Mouse (Mus musculus) hindbrain, embryonic 16.5 days (tissue): ENCODE results near the gene Ncoa7. TPM values are rescaled to one million over a fixed set of nuclear protein-coding genes. Genes with fewer than 3 reads are reported as not detected.
A peak's percentile ranks its signal among the peaks of the same experiment; 100 is the strongest.

Source experiments
- ATAC-seq: fragments of 200-750 bp; cut with Nextera tagmentation; 2 replicates; pipeline ENCODE4 v1.8.0; 2017; ENCODE audit warnings: moderate TSS enrichment, moderate library complexity
- H3K27ac ChIP-seq: fragments of 300-500 bp; sonication (generic); 2 replicates; pipeline ENCODE4 v1.5.1; 2014; ENCODE audit warnings: low read depth, mild to moderate bottlenecking, control low read depth, low read length, moderate library complexity
- H3K27me3 ChIP-seq: fragments of 300-500 bp; sonication (generic); replicated peaks from 2 replicates; pipeline ENCODE4 v1.6.1; 2014; ENCODE audit warnings: low read length; ENCODE audit not compliant: control insufficient read depth, insufficient read depth
- H3K36me3 ChIP-seq: fragments of 300-500 bp; sonication (generic); 2 replicates; pipeline ENCODE4 v1.6.1; 2014; ENCODE audit warnings: mild to moderate bottlenecking, low read length, moderate library complexity, mixed read lengths; ENCODE audit not compliant: control insufficient read depth, insufficient read depth
- H3K4me1 ChIP-seq: fragments of 300-500 bp; sonication (generic); 2 replicates; pipeline ENCODE4 v1.6.1; 2014; ENCODE audit warnings: low read depth, low read length; ENCODE audit not compliant: control insufficient read depth, insufficient read depth
- H3K4me2 ChIP-seq: fragments of 300-500 bp; sonication (generic); 2 replicates; pipeline ENCODE4 v1.6.1; 2014; ENCODE audit warnings: mild to moderate bottlenecking, low read length, control low read depth, moderate library complexity
- H3K4me3 ChIP-seq: fragments of 300-500 bp; sonication (generic); 2 replicates; pipeline ENCODE4 v1.5.1; 2014; ENCODE audit warnings: mild to moderate bottlenecking, low read length, control low read depth, moderate library complexity
- H3K9ac ChIP-seq: fragments of 300-500 bp; sonication (generic); 2 replicates; pipeline ENCODE4 v1.6.1; 2014; ENCODE audit warnings: low read depth, mild to moderate bottlenecking, control low read depth, low read length, moderate library complexity
- H3K9me3 ChIP-seq: fragments of 300-500 bp; sonication (generic); 2 replicates; pipeline ENCODE4 v1.6.1; 2014; ENCODE audit warnings: mild to moderate bottlenecking, low read length, moderate library complexity; ENCODE audit not compliant: control insufficient read depth
- WGBS: fragments of 180-500 bp; shearing (Covaris S2); extraction: QIAGEN DNeasy Blood & Tissue Kit; methylation state at CpG from one replicate; pipeline ENCODE4 v1.1.7; 2014; 5-methylcytosine and 5-hydroxymethylcytosine counted together
- polyA plus RNA-seq: library from polyadenylated mRNA; unstranded; fragments of >200 nt; fragmentation: Nextera tagmentation; extraction: Ambion mirVana; gene quantifications from 2 replicates; pipeline ENCODE4 v1.2.1, GENCODE M21; 2015

Ncoa7 gene
- polyA plus RNA-seq, 1 experiment from 2014 or later = 26.1 TPM

DNA sequence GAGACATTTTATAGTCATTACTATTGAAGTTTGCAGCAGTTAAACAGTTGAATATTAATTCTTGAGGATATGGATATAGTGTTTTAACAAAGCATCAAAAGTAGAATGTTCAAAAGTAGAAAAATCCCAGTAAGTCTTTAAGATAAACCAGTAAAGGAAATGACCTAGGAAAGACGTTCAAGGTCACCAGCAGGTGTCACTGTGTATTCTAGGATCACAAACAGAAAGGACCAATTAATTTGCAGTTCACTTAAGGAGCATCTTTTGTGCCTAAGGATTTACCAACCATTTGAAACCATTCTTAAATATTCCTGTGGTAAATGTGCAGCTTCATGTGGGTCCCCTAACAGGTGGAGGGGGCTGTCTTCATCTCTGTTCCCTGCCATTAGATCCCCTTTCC, 35.1 kb upstream of the Ncoa7 start:
- Histone ChIP-seq H3K27ac (no peak overlapping the region), H3K27me3 (0 out of 2 replicates have a peak, but pooled peaks cover 2% of the 10 kb centered on the region), H3K4me1 (peaks cover 4% of the 10 kb centered on the region), H3K9ac (no peak overlapping the region), H3K4me3 (no peak overlapping the region), H3K36me3 (no peaks in the 10 kb centered on the region), H3K9me3 (no peaks in the 10 kb centered on the region), H3K4me2 (no peak overlapping the region)
- no peak for ATAC-seq
- 10% methylated on average over 1 of the region's 1 CpGs for WGBS

DNA sequence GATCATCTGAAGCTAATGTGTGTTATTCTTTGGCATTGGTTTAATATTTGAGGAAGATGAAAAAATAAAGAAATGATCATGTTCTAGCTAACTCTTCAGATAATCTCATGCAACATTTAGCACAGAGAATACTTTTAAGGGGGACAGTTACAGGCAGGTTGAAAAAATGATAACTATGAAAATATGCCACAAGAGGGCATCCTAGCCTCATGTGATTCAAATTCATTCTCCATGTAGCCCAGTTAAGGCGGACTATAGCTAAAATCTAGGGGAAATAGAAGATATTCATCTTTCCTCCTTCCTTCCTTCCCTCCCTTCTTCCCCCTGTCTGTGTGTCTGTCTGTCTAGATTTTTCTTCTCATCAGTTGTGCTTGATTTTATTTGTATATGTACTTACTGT, 21.9 kb upstream of the Ncoa7 start:
- H3K9me3 ChIP-seq = no peaks in the 10 kb centered on the region
- H3K27ac ChIP-seq = no peak overlapping the region
- no peaks in the 10 kb centered on the region for H3K36me3 ChIP-seq
- no peak overlapping the region for H3K9ac ChIP-seq
- H3K27me3 ChIP-seq = no peaks in the 10 kb centered on the region
- 6% methylated on average over 1 of the region's 1 CpGs for WGBS
- ATAC-seq = peak; percentile 87
- H3K4me1 ChIP-seq = no peaks in the 10 kb centered on the region
- H3K4me3 ChIP-seq = no peak overlapping the region
- H3K4me2 ChIP-seq = no peak overlapping the region

DNA sequence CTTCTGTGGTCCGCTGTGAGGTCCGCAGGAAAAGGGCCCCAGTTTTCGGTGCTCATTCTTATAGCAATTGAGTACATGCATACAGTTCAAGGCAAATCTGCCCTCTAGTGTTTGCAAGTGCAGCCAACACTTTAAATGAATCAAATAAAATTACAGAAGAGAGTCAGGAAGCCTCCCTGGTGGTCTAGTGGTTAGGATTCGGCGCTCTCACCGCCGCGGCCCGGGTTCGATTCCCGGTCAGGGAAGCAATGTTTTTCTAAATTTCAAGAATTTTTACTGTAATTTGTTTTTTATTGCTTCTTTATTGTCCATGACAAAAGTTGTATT, 7.8 kb upstream of the Ncoa7 start:
- Histone ChIP-seq H3K9ac (peak overlapping the region; percentile 65), H3K4me1 (no peaks in the 10 kb centered on the region), H3K9me3 (no peaks in the 10 kb centered on the region), H3K36me3 (no peaks in the 10 kb centered on the region), H3K27me3 (no peaks in the 10 kb centered on the region), H3K4me3 (peak overlapping the region; percentile 52), H3K4me2 (peak overlapping the region; percentile 54), H3K27ac (0 out of 2 replicates have a peak overlapping the region, but pooled peaks have one; percentile 51)
- WGBS = 8% methylated on average over 11 of the region's 11 CpGs
- peak; percentile 99 for ATAC-seq

DNA sequence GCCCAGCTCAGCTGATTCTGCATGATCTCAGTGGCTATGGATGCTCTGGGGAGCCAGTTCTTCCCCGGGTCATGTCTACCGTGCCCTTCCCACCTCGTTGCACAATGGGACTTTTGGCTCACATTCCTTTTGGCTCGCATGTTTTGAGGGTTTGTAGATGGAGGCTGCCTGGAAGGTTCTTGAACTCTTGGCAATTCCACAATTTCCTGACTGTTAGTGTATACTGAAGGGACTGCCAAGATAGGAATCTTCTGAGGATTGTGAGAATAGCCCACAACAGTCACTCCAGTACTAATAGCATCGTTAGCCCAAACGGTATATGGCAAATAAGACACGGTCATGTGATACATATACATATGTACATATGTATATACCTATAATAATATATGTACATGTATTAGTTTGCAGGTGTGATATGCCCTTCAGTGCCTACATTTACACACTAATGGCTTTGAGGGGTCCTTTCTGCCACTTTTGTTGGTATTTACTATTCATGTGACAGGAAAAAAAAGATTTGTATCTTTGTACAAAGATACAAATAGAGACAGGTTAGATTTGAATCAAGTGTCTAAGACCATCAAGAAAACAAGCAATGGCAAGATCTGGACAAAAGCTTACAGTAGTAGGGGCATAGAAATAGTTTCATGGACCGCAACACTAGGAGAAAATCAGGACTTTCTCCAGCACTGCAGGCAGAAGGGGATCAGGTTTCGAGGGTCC, 7.3 kb upstream of the Ncoa7 start:
- peak overlapping the region; percentile 52 for H3K4me3 ChIP-seq
- WGBS = 23% methylated on average over 9 of the region's 9 CpGs
- 0 out of 2 replicates have a peak overlapping the region, but pooled peaks have one; percentile 51 for H3K27ac ChIP-seq
- H3K9me3 ChIP-seq = no peaks in the 10 kb centered on the region
- ATAC-seq = peak; percentile 61
- H3K4me2 ChIP-seq = peak overlapping the region; percentile 54
- H3K9ac ChIP-seq = peak overlapping the region; percentile 65
- H3K27me3 ChIP-seq = no peaks in the 10 kb centered on the region
- H3K4me1 ChIP-seq = no peaks in the 10 kb centered on the region
- H3K36me3 ChIP-seq = no peaks in the 10 kb centered on the region

DNA sequence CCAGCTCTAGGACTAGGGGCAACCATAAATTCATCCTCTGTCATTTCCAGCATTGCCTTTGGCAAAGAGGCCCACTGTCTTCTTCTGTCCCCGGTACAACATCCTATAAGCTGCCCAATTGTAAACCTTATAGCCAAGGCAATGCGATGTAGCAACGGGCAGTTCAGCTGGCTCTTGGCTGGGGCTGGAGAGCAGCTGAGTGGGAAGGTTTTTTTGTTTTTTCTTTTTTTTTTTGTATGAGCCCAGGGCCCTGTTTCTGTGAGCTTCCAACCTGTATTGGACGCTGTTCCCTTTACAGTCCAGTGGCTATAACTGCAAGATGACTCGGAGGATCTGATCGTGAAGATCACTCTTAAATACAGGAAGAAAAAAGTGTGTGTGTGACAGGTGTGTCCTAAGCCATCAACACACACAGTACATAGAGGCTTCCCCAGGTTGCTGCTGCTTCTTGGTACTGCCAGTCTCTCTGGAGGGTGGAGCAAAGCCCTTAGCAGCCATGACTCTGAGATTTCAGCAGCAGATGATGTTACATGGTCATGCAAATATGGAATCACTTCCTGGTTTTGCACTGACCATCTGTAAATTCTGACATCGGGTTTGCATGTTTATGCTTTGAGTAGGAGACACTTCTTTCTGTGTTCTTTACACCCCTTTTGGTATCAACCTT, 594 bp upstream of the Ncoa7 start:
- Histone ChIP-seq H3K4me1 (peaks cover 7% of the 10 kb centered on the region), H3K36me3 (no peaks in the 10 kb centered on the region), H3K4me3 (peak overlapping the region; percentile 69), H3K4me2 (peak overlapping the region; percentile 70), H3K27ac (peak overlapping the region; percentile 99), H3K9ac (peak overlapping the region; percentile 97), H3K9me3 (no peaks in the 10 kb centered on the region), H3K27me3 (no peaks in the 10 kb centered on the region)
- WGBS = 30% methylated on average over 7 of the region's 7 CpGs
- ATAC-seq = peak; percentile 38; the same call in 1 of the 2 replicates

DNA sequence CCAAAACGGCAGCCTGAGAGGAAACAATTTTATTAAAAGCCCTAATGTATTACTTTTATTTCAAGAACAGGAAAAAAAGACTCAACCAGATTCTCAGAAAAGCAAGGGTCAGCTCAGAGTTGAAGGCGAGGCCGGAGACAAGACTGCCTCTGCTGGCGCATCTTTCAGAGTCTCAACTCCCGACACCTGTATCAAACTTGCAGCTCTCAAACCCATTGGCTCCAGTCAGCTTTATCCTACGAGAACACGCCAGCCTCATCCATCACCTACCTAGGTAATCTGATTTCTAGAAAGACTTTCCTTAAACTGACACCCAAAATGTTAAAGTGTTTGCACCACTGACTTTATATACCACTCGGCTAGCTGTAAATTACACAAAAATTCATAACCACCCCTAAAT, 1.1 kb downstream of the Ncoa7 start:
- Histone ChIP-seq H3K4me1 (peaks cover 7% of the 10 kb centered on the region), H3K9me3 (no peaks in the 10 kb centered on the region), H3K9ac (peak overlapping the region; percentile 97), H3K4me3 (peak overlapping the region; percentile 69), H3K27ac (peak overlapping the region; percentile 99; the same call in 1 of the 2 replicates), H3K4me2 (peak overlapping the region; percentile 70), H3K36me3 (no peaks in the 10 kb centered on the region), H3K27me3 (no peaks in the 10 kb centered on the region)
- ATAC-seq = peak; percentile 31; the same call in 1 of the 2 replicates
- 7% methylated on average over 8 of the region's 8 CpGs for whole genome bisulfite sequencing

DNA sequence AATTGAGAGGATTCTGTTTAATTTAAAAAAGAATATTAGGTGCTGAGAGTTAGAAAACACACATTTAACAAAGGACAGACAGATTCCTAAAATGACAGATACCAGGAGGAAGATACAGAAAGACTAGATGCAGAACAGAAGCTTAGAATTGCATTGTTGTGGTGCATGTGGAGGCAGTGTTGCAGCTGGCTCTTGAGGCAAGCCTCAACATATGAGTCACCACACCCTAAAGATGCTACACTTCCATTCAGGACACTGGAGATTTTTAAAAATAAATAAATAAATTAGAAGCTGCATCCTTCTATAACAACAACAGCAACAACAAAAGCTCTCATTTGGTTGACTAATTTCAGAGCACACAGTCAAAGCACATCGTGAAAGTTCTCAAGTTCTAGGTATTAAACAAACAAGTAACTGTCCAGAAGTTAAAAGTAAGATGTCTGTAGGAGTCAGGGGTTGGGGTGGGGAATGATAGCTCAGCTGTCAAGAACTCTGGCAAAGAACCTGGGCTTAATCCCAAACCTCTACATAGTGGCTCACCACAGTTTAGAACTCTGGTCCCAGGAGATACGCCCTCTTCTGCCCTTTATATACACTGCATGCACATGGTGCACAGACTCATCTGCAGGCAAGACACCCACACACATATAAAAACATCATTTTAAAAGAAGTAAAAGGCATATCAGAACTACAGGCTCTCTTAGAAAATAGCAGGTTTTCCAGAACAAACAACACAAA, 3.2 kb downstream of the Ncoa7 start:
- ATAC-seq = no peak
- Histone ChIP-seq H3K9ac (no peak overlapping the region), H3K4me3 (no peak overlapping the region)

DNA sequence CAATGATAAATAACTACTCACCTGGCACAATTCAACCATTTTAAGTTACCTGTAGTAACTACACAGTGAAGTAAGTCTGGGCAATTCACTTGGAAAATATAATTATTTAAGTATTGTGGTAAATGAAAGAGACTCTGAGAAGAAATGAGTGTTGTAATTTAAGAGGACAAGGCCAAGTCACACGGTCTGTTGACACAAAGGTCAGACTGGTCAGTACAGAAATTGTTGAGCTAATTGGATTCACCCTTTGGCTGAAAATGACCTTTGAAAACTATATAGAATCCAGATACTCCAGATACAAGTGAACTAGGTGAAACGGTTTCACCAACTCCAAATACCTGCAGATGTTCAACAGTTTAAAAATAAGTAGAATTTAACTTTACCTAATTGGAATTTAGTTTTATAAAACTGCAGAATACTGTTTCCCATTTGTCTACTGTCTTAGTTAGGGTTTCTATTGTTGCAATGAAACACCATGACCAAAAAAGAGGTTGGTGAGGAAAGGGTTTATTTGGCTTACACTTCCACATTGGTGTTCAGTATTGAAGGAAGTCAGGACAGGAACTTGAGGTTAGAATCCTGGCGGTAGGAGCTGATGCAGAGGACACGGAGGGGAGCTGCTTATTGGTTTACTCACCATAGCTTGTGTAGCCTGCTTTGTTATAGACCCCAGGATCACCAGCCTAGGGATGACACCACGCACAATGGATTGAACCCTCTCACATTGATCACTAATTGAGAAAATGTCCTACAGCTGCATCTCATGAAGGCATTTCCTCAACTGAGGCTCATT, 6.5 kb downstream of the Ncoa7 start:
- WGBS = 89% methylated on average over 5 of the region's 5 CpGs
- no peak overlapping the region for H3K27ac ChIP-seq
- H3K9ac ChIP-seq = no peak overlapping the region
- no peak overlapping the region for H3K4me2 ChIP-seq
- no peaks in the 10 kb centered on the region for H3K27me3 ChIP-seq
- no peaks in the 10 kb centered on the region for H3K4me1 ChIP-seq
- H3K4me3 ChIP-seq = no peak overlapping the region
- H3K9me3 ChIP-seq = peaks cover 7% of the 10 kb centered on the region
- H3K36me3 ChIP-seq = 0 out of 2 replicates have a peak, but pooled peaks cover 5% of the 10 kb centered on the region
- no peak for ATAC-seq

More for the DNA sequence above, 3.2 kb downstream of the Ncoa7 start:
- H3K9me3 ChIP-seq = no peaks in the 10 kb centered on the region
- H3K4me1 ChIP-seq = peaks cover 7% of the 10 kb centered on the region
- no peak overlapping the region for H3K27ac ChIP-seq
- 88% methylated on average over 2 of the region's 2 CpGs for WGBS
- H3K36me3 ChIP-seq = no peaks in the 10 kb centered on the region
- no peaks in the 10 kb centered on the region for H3K27me3 ChIP-seq
- H3K4me2 ChIP-seq = no peak overlapping the region
